Mouse (Mus musculus): ENCODE data around the gene Dhcr7.

DNA sequence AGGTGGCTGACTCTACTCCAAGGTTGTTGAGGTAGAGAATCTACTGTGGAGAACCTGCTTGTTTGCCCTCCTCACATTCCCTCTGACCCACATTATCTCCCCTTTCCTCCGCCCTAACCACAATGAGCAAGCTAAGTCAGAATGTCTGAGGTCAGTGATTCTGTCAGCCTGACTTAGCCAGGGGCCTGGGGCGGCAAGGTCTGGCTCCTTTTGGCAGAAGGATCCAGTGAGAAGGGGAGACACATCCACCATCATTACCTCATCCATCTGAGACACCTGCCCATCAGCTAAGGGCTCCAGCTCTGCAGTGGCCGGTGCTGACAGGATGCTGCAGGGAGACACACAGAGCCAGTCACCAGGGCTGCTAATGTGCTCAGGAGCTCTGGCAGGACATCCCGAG lies 24.2 kb upstream of the Dhcr7 start:
- TF ChIP-seq POLR2A (IDR thresholded peaks at IDR 0.05; ENCODE audit: insufficient read depth, low read depth, low read length) (no peak), CTCF (IDR thresholded peaks at IDR 0.05; ENCODE audit: insufficient read depth, low read depth, low read length) (no peak)
